Mouse (Mus musculus) heart, embryonic 12.5 days (tissue): ENCODE measurements around the gene Reep6. TPM values are rescaled to one million over a fixed set of nuclear protein-coding genes. Genes with fewer than 3 reads are reported as not detected.
A peak's percentile ranks its signal among the peaks of the same experiment; 100 is the strongest.
"Not testable (repeated sequence)": the region's sequence is repeated elsewhere in the genome, so short reads cannot be mapped to it uniquely, and the experiment has no call there.

Source experiments
- ATAC-seq: fragments of 200-750 bp; cut with Nextera tagmentation; 2 replicates; pipeline ENCODE4 v1.8.0; 2017; ENCODE audit warnings: moderate TSS enrichment, moderate library complexity; ENCODE audit not compliant: insufficient number of reproducible peaks, low FRiP score
- H3K27ac ChIP-seq: fragments of 300-500 bp; sonication (generic); 2 replicates; pipeline ENCODE4 v1.5.1; 2016; ENCODE audit warnings: mild to moderate bottlenecking, moderate library complexity; ENCODE audit not compliant: poor library complexity, severe bottlenecking
- H3K27me3 ChIP-seq: fragments of 300-500 bp; sonication (generic); replicated peaks from 2 replicates; pipeline ENCODE4 v1.6.1; 2016; ENCODE audit warnings: mild to moderate bottlenecking, moderate library complexity
- H3K36me3 ChIP-seq: fragments of 300-500 bp; sonication (generic); 2 replicates; pipeline ENCODE4 v1.6.1; 2016; ENCODE audit warnings: mild to moderate bottlenecking, moderate library complexity
- H3K4me1 ChIP-seq: fragments of 300-500 bp; sonication (generic); replicated peaks from 2 replicates; pipeline ENCODE4 v1.6.1; 2016; ENCODE audit warnings: mild to moderate bottlenecking
- H3K4me2 ChIP-seq: fragments of 300-500 bp; sonication (generic); 2 replicates; pipeline ENCODE4 v1.6.1; 2016; ENCODE audit warnings: mild to moderate bottlenecking, moderate library complexity
- H3K4me3 ChIP-seq: fragments of 300-500 bp; sonication (generic); 2 replicates; pipeline ENCODE4 v1.5.1; 2016; ENCODE audit warnings: mild to moderate bottlenecking
- H3K9ac ChIP-seq: fragments of 300-500 bp; sonication (generic); 2 replicates; pipeline ENCODE4 v1.6.1; 2016; ENCODE audit warnings: mild to moderate bottlenecking, moderate library complexity
- H3K9me3 ChIP-seq: fragments of 300-500 bp; sonication (generic); replicated peaks from 2 replicates; pipeline ENCODE4 v1.6.1; 2016; ENCODE audit warnings: mild to moderate bottlenecking, moderate library complexity
- WGBS: fragments of 180-500 bp; shearing (Covaris S2); methylation state at CpG from one replicate; pipeline ENCODE4 v1.1.7; 2016; 5-methylcytosine and 5-hydroxymethylcytosine counted together
- polyA plus RNA-seq: library from polyadenylated mRNA; unstranded; fragments of >200 nt; fragmentation: Nextera tagmentation; extraction: Ambion mirVana; gene quantifications from 2 replicates; pipeline ENCODE4 v1.2.1, GENCODE M21; 2016

Reep6 gene
- polyA plus RNA-seq, 1 experiment from 2014 or later, result 3.7 TPM

DNA sequence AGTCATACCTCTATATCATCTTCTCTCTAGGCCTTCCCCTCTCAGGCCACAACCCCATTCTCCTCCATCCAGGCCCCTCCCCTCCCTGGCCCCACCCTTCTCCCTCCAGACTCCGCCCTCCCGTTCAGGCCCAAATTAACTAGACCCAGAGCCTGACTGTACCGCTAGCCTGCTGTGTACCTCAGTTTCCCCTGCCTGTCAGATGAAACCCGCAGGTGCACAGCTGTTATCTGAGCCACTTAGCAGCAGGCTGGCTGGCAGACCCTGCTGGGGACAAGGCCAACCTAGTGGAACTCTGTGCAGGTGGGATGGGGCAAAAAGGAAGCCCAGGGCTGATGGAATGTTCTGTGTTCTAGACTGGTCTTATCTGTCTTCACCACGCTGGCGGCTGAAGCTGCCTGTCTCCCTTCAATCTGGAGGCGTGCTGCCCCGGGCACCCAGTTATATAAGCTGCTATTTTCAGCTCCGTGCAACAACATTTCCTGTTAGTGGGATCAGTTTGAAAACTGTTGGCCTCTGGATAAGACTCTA, 14.4 kb downstream of the Reep6 start:
- ATAC-seq, result peak; percentile 23; the same call in 1 of the 2 replicates
- no peak overlapping the region for H3K9ac ChIP-seq
- H3K9me3 ChIP-seq, result no peaks in the 10 kb centered on the region
- peaks cover 68% of the 10 kb centered on the region for H3K4me1 ChIP-seq
- H3K27ac ChIP-seq, result no peak overlapping the region
- H3K4me2 ChIP-seq, result peak overlapping the region; percentile 65; the same call in 1 of the 2 replicates
- WGBS, result 23% methylated on average over 9 of the region's 9 CpGs
- peaks cover 96% of the 10 kb centered on the region for H3K27me3 ChIP-seq
- H3K36me3 ChIP-seq, result no peaks in the 10 kb centered on the region
- no peak overlapping the region for H3K4me3 ChIP-seq

DNA sequence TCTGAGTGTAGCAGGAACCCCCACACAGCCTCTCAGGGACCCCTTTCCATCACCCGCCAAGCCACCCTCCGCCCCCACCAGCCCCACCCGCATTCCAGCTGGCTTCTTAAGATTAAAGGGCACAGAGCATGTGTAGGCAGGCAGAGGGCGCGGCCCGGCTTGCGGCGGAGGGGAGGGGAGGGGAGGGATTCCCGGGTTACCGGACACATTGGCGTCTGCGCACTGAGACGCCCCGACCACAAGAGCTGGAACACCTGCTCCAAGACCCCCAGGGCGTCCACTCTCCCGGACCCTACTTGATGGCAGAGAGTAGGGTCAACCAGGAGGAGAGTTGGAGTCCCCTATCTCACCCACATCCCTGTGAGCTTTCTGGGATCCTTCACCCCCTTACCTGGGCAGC, 15.4 kb downstream of the Reep6 start:
- Histone ChIP-seq H3K27ac (no peak overlapping the region), H3K27me3 (peaks cover 98% of the 10 kb centered on the region), H3K4me3 (peak overlapping the region; percentile 6; the same call in 1 of the 2 replicates), H3K4me2 (peak overlapping the region; percentile 34), H3K9me3 (no peaks in the 10 kb centered on the region), H3K36me3 (no peaks in the 10 kb centered on the region), H3K9ac (peak overlapping the region; percentile 54; the same call in 1 of the 2 replicates), H3K4me1 (peaks cover 70% of the 10 kb centered on the region)
- no peak for ATAC-seq
- WGBS, result 5% methylated on average over 16 of the region's 16 CpGs

DNA sequence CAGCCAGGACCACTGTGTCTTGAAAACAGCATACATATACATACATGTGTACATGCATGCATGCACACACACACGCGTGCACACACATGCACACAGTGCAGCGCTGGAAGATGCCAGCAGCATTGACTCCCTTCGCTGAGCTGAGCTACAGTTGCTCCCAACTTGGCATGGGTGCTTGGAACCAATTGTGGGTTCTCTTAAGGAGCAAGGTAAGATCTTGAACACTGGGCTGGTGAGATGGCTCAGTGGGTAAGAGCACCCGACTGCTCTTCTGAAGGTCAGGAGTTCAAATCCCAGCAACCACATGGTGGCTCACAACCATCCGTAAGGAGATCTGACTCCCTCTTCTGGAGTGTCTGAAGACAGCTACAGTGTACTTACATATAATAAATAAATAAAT, 16.2 kb downstream of the Reep6 start:
- H3K9me3 ChIP-seq, ATAC-seq, H3K36me3 ChIP-seq, H3K4me3 ChIP-seq, H3K27ac ChIP-seq, H3K9ac ChIP-seq, H3K4me2 ChIP-seq: not testable (repeated sequence)
- H3K4me1 ChIP-seq, result peaks cover 66% of the 10 kb centered on the region
- H3K27me3 ChIP-seq, result peaks cover 97% of the 10 kb centered on the region
- WGBS, result 75% methylated on average over 6 of the region's 6 CpGs

DNA sequence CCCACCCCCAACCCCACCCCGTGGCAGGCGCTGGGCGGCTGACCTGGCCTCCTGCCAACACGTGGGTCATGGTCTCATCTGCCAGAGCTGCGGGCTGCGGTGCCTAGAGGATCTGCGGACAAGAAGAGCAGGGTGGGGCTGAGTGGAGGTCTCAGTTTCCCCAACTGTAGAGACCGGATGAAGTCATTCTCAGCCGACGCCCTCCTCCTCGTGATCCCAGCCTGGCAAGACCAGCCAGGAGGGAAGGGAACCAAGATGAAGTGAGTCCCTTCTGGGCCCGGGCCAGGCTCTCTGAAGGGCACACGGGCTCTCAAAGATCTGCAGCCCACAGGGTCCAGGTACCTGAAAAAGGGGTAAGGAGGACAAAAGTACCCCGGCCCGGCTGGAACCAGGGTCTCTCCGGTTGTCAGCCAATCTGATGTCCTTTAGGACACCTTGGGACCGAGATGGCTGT, 17.8 kb downstream of the Reep6 start:
- ATAC-seq, result no peak
- Histone ChIP-seq H3K36me3 (no peaks in the 10 kb centered on the region), H3K27ac (no peak overlapping the region), H3K27me3 (peaks cover 97% of the 10 kb centered on the region), H3K4me3 (peak overlapping the region; percentile 48), H3K9ac (peak overlapping the region; percentile 68), H3K4me2 (peak overlapping the region; percentile 75), H3K4me1 (peaks cover 53% of the 10 kb centered on the region), H3K9me3 (no peaks in the 10 kb centered on the region)
- WGBS, result 8% methylated on average over 16 of the region's 17 CpGs

DNA sequence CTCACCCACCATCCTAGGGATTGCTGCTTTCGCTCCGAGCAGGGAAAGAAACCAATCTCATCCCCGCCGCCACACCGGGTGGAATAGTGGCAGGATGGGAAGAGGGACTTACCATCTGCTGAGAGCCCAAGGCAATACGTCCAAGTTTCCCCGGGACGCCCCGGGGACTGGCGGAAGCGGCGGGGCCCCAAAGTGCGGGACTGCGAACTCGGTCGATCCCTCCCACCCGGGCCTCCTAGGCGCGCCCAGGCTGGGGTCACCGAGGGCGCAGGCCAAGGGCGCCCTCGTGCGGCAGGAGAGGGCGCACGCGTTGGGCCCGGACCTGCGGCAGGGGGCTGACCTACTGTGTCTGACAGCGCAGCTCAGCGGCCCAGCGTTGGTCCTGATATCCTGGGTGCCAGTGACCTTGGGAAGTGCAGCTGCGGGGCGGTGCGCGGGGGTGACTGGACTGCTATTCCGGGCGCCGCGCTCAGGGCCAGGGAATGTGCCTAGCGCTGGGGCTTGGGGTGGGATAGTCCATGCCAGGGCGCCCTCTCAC, 18.6 kb downstream of the Reep6 start, which contains the start of gene Adamtsl5:
Gene Adamtsl5 (minus strand): TSS at position 169 of the 538 bp plus-strand sequence.
- peak within 1 kb of the TSS; percentile 75 for H3K4me2 ChIP-seq
- 1% methylated on average over 42 of the region's 42 CpGs for WGBS
- no peak within 1 kb of the TSS for H3K27ac ChIP-seq
- peak within 1 kb of the TSS; percentile 48 for H3K4me3 ChIP-seq
- no peaks in the 10 kb centered on the region for H3K36me3 ChIP-seq
- peaks cover 53% of the 10 kb centered on the region for H3K4me1 ChIP-seq
- peaks cover 97% of the 10 kb centered on the region for H3K27me3 ChIP-seq
- peak; percentile 73 for ATAC-seq
- H3K9ac ChIP-seq, result peak within 1 kb of the TSS; percentile 68
- H3K9me3 ChIP-seq, result no peaks in the 10 kb centered on the region

DNA sequence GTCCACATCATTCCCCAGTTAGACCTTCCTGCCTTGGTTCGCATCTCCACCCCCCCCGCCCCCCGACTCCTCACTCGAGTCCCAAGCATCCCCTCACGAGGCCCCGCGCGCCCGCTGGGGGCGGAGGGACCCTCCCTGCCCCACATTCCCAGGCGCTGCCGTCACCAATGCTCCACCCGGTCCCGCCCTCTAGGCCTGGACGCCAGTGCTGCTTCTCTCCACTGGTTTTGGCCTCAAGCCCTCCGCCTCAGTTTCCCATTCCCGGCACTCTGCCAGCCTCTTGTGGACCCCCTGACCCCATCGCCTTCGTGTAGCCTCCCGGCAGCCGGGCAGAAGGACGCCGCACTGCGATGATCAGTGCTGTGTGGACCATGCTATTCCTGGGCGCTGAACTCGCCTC, 19.2 kb downstream of the Reep6 start:
- peaks cover 97% of the 10 kb centered on the region for H3K27me3 ChIP-seq
- no peak overlapping the region for H3K27ac ChIP-seq
- 16% methylated on average over 26 of the region's 26 CpGs for WGBS
- H3K4me3 ChIP-seq, result peak overlapping the region; percentile 48
- no peaks in the 10 kb centered on the region for H3K36me3 ChIP-seq
- ATAC-seq, result no peak
- peak overlapping the region; percentile 68 for H3K9ac ChIP-seq
- H3K4me1 ChIP-seq, result peaks cover 48% of the 10 kb centered on the region
- peak overlapping the region; percentile 75 for H3K4me2 ChIP-seq
- H3K9me3 ChIP-seq, result no peaks in the 10 kb centered on the region

DNA sequence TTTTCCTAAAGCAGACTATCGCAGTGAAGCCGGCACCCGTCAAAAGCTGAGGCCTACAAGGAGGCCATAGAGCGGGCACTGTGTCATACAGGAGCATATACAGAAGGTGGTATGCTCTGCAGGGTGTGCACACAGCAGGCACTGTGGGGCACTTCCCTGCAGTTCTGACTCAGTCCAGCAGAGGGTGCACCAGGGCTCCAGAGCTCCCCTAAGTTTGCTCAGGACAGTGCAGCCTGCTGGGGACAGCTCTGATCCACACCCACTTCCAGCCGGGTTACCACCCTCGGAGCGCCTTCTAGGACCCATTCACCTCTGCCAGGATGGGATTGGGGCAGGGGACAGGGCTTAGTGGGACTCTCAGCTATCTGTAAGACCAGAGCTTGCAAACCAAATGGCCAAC, 20.5 kb downstream of the Reep6 start:
- ATAC-seq, result peak; percentile 40; the same call in 1 of the 2 replicates
- WGBS, result 4% methylated on average over 7 of the region's 7 CpGs
- Histone ChIP-seq H3K4me2 (no peak overlapping the region), H3K4me3 (no peak overlapping the region), H3K9ac (no peak overlapping the region), H3K27me3 (peaks cover 97% of the 10 kb centered on the region), H3K4me1 (peaks cover 35% of the 10 kb centered on the region), H3K27ac (no peak overlapping the region), H3K9me3 (no peaks in the 10 kb centered on the region), H3K36me3 (no peaks in the 10 kb centered on the region)

DNA sequence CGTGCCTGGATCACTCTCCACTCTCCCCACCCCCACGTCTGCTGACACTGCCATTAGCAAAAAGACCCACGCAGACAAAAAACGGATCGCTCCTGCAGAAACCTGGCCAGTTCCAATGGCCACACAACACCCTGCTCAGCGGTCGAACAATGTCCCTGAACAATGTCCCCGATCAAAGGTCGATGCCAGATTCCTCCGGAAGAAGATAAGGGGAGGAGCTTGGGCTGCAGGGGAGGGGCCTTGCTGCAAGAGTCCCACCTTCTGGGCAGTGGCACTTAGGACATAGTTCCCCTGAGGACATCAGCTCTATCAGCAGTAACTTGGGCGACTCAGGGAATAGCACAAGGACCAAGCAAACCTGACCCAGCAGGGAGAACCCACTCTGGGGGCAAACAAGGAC, 22.1 kb downstream of the Reep6 start:
- WGBS, result 24% methylated on average over 11 of the region's 11 CpGs

DNA sequence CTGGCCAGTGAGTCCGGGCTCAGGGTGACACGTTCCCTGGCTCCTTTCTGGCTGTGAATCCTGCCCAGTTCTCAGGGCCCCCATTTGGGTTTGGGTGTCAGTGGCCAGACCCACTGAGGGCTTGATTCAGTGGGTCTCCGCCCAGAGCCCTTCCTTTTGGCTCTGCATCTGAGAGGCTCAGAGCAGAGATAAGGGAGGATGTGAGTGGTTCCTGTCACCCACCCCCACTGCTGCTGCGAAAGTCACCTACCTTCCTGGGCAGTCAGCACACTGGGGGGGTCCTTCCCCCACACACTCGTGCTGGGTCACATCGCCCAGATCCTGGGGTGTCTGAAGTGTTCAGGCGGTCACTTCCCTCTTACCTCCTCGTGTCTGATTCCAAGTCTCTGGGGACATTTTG, 23.0 kb downstream of the Reep6 start:
- H3K4me1 ChIP-seq, result peaks cover 37% of the 10 kb centered on the region
- no peak overlapping the region for H3K27ac ChIP-seq
- H3K27me3 ChIP-seq, result peaks cover 99% of the 10 kb centered on the region
- no peaks in the 10 kb centered on the region for H3K36me3 ChIP-seq
- H3K9me3 ChIP-seq, result no peaks in the 10 kb centered on the region
- 38% methylated on average over 8 of the region's 8 CpGs for WGBS
- H3K4me3 ChIP-seq, result no peak overlapping the region
- H3K4me2 ChIP-seq, result no peak overlapping the region
- H3K9ac ChIP-seq, result no peak overlapping the region
- no peak for ATAC-seq

More for the DNA sequence above, 22.1 kb downstream of the Reep6 start:
- no peaks in the 10 kb centered on the region for H3K9me3 ChIP-seq
- no peaks in the 10 kb centered on the region for H3K36me3 ChIP-seq
- no peak overlapping the region for H3K9ac ChIP-seq
- H3K4me1 ChIP-seq, result peaks cover 41% of the 10 kb centered on the region
- no peak for ATAC-seq
- no peak overlapping the region for H3K27ac ChIP-seq
- H3K4me3 ChIP-seq, result no peak overlapping the region
- H3K27me3 ChIP-seq, result peaks cover 99% of the 10 kb centered on the region
- H3K4me2 ChIP-seq, result no peak overlapping the region

DNA sequence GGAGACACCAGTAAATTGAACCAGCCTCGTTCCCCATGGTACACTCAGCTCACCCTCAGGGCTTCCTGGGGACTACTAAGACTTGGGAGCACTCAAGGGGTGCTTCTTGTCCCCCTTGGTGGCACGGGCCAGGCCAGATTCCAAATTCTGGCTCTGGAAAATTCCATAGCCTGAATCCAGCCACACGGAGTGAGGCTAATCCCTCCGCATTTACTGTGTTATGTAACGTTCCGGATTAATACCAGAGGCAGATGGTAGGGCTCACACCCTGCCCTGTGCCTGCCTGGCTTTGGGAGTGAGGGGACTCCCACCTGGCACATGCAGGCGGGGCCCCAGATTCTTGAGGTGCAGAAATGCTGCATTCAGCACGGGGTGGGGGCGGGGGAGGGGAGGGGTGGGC, 25.7 kb downstream of the Reep6 start:
- no peak for ATAC-seq
- WGBS, result 10% methylated on average over 9 of the region's 9 CpGs
- Histone ChIP-seq H3K4me1 (peaks cover 24% of the 10 kb centered on the region), H3K36me3 (no peaks in the 10 kb centered on the region), H3K27me3 (peaks cover 100% of the 10 kb centered on the region), H3K4me3 (no peak overlapping the region), H3K27ac (no peak overlapping the region), H3K9ac (no peak overlapping the region), H3K9me3 (no peaks in the 10 kb centered on the region), H3K4me2 (no peak overlapping the region)

DNA sequence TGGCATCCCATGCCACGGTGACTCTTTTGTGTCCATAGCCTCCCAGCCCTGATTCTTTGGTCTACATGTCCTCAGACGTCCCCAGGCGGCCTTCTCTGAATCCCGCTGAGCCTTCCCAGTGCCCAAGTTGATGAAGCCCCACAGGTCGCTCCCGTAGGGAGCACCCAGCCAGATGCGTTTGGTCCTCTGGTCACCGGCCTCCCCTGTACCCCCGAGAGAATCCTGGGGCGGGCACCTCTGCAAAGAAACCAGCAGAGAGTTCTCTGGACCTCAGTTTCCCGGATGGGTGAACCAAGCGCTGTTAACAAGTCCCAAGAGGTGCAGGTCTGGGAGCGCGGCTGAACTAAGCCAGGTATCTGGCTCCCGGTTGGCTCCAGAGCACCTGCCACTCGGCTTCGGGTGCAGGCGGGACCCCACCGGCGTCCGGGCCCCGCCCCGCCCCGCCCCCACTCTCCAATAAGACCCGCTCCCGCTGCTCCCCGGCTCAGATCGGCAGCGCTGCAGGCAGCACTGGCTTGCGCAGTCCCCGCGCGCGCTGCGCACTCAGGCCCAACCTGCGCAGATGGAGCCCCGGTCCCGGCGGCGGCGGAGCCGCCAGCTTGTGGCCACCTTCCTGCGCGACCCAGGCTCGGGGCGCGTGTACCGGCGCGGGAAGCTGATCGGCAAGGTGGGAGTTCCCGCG, 26.4 kb downstream of the Reep6 start, which contains the start of gene Plk5:
Gene Plk5 (plus strand): TSS at position 459 of the 682 bp plus-strand sequence.
- Histone ChIP-seq H3K9me3 (no peaks in the 10 kb centered on the region), H3K36me3 (no peaks in the 10 kb centered on the region), H3K9ac (no peak within 1 kb of the TSS; the same call in 1 of the 2 replicates), H3K4me2 (peak within 1 kb of the TSS; percentile 54), H3K4me3 (peak within 1 kb of the TSS; percentile 34), H3K27me3 (peaks cover 100% of the 10 kb centered on the region), H3K4me1 (peaks cover 24% of the 10 kb centered on the region), H3K27ac (no peak within 1 kb of the TSS)
- no peak for ATAC-seq
- WGBS, result 2% methylated on average over 53 of the region's 53 CpGs
